Mouse (Mus musculus) NIH3T3 (cell line): ENCODE results near the gene Tex35.

ENCODE experiments used
- DNase-seq: peaks from one replicate; pipeline ENCODE4 v3.0.0-alpha.2; 2012; ENCODE audit warnings: low read depth

Tex35 gene

DNA sequence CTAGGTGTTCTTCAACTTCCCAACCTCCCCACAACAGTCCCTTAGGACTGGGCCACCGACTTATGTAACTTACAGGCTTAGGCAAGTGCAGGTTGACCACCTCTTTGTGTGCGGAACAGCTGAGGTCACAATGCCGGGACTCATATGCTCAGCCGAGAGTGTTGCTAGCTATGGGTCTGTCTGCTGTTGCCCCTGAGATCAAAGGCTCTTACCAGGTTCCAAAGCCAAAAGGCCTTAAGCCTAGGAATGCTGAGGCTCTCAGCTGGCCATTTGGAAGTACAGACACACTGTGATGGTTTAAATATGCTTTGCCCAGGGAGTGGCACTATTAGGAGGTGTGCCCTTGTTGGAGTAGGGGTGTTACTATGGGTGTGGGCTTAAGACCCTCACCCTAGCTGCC is at the start of gene Tex35:
Gene Tex35, minus strand, starts transcription at position 101 of the 400 bp plus-strand sequence.
- DNase-seq, result no peak

DNA sequence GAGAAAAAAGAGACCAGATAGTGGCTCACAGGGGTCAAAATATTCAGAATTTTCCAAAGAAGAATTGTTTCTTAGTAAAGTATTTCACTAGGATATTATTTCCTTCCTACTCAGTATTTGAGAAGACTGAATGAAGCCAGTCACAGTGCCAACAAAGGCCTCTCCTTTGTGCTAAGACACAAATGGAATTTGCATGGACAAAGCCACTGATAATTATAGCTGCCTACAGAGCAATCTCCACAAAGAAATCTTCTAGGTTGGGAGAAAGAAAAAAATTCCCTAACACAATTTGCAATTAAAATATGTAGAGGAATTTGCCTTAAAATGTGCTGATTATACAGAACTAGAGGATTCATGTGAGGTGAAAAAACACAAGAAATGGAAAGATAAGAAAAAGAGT is 45.3 kb upstream of the Tex35 start:
- no peak for DNase-seq

DNA sequence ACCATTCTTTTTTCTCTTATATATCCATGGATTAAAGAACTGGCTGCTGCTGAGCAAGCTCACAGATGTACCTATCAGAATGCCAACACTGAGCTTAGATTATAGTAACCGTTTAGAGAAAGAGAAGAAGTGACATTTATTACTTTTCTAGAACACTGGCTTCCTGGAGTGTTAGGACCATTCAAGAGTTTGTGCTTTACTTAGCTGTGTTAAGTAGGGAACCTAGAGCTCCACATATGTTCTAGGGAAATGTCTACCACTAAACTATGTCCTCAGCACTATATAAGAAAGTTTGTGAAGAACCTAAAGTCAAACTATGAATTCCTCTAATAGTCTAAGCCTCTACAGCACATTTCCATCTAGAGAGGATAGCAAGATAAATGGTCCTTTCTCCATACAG is 41.6 kb upstream of the Tex35 start:
- DNase-seq, result no peak

DNA sequence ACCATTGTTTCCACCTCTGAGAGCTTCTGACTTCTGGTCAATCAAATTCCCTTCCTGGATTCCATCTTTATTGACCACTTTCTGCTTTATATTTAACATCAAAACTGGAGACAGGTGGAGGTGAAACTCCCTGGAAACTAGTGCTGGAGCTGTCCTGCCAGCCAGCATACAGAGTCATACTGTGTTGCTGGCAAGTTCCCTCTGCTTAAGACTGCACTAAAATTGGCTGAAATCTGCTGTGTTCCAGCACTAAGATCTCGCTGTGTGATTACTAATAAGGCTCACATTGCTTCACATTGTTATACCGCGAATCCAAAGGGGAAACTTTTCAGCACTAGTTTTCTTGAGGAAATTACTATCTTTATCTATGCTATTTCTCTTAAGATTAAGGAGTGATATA is 36.1 kb upstream of the Tex35 start:
- no peak for DNase-seq

DNA sequence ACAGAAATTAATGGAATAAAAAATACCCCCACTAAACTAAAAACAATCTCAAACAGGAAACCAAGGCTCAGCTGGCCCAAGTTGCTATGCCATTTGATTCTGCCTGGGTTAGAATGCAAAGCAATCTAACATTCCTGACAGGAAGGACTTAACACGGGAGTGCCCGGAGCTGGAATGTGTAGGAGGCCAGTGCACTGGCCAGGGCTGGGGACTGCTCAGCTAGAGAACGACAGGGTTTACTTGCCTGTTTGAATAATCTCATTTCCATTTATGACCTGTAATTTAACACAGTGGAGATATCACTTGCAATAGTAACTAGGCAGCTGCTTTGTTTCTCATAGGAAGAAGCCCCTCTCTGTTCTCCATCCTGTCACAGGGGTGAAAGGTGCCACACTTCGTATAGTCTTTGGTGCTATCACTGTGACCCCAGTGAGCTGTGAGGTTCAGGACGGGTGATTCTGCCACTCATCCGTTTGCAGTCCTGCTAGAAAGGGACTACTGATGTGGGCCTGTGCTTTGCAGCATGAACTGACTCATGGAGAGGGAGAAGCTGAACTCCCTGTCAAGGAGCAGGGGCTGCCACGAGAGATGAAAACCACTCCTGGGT is 34.9 kb upstream of the Tex35 start:
- no peak for DNase-seq

DNA sequence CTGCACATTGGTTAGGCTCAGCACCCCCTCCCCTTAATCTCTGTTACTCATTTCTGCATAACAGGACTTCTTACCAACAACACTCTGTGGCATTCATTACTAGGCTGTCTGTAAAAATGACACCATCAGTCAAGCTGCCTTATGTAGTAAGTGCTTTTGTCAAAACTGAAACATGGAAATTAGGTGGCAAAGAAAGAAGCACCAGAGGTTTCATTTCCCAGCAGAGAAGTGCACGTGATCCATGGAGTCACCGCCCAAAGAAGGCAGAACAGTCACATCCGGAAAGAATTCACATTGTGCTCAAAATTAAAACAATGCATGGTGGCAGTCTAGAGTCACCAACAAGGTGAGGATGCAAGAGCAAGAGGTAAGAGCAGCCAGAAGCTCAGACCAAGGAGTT is 32.5 kb upstream of the Tex35 start:
- DNase-seq, result no peak

DNA sequence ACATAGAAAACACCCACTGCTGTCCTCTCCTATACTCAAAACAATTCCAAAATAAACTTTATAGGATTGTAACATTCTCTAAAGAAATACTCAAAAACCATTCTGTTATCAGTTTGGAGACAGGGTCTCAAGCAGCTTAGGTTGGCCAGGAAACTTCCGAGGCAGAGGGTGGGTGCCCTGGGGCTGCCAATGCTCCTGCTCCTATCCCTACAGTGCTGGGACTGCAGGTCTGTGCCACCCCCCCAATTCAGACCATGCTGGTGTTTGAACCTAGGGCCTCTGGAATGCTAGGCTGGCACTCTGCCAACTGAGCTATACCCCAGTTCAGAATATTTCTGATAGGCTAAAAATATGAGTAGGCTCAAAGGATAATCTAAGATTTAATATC is 29.4 kb upstream of the Tex35 start:
- DNase-seq, result no peak

DNA sequence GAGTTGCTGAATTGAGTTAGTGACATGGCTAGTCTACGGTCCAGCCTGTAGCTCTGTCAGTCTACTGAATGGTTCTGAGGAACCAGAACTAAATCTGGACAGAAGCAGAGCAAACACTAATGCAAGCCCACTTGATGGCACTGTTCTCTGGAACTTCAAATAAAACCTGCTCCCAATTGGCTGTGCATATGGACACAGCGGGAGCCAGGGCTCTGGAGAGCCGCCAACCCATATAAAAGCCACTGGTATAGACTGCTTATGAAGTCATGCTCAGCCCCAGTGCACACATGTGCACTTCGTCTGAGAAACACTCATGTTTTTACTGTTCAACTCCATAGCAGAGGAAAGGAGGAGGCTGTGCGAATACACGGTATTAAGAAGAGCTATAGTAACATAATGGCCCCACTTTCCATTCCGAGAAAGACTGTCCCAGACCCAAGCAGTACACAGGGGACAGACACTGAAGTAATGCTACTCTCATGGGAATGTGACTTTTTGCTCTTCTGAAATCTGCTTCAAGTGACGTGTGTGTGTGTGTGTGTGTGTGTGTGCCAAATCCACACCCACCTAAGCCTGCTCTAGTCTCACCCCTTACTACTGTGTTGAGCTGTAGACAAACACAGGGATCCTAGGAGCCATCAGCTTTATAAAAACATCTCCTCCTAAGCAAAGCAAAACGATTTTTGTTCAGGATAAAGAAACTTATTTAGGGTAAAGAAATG is 28.8 kb upstream of the Tex35 start:
- DNase-seq, result peak; percentile 50

DNA sequence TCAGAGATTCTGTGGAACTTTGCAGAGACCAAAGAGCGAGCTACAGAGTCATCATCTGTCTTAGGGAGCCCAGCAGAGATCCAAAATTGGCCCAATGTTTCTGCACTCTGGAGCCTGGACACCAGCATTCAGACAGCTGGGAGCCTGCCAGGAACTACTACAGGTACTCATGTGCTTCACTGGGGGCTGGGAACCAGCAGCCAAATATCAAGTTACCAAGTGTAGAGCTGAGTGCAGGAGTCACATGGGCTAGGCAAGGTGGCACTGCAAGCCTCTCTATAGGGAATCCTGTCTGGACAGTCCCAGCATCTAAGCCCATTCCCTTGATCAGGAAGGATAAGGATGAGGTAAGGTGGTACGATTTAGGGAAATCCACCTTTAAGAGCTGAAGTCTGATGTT is 19.7 kb upstream of the Tex35 start:
- no peak for DNase-seq

DNA sequence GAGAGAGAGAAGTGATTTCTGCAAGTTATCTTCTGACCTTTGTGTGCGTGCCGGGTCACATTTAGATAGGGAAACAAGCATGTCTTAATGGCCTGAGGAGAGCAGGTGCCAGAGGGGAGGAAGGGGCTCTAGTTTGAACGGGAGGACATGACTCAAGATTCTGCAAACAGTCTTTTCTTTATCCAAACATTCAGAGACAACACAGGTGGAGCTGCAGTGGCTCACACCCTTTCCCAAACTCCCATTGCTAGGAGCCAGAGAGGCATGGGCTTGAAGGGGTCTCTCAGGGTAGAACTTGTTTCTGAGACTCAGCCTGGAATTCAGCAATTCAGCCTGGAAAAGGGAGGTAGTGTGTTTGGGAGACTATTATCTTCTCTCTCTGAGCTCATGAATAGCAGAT is 15.4 kb upstream of the Tex35 start:
- DNase-seq, result no peak

DNA sequence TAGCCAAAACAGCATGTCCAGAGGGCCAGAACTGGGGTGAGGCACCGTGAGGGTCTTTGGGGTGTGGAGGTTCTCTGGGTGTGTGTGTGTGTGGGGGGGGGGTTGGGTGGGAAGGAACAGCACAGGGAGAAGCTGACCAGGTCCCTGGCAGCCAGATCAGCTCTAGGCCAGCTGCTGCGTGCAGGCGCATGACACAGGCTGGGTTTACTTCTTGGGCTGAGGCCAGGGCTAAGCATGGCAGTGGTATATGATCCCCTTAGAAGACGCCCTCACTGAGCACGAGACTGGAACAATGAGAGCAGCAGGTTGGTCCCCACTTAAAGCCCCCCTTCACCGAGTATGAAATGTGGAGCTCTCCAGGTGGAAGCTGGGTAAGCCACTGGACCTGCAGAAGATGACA is 10.7 kb upstream of the Tex35 start:
- DNase-seq, result no peak

DNA sequence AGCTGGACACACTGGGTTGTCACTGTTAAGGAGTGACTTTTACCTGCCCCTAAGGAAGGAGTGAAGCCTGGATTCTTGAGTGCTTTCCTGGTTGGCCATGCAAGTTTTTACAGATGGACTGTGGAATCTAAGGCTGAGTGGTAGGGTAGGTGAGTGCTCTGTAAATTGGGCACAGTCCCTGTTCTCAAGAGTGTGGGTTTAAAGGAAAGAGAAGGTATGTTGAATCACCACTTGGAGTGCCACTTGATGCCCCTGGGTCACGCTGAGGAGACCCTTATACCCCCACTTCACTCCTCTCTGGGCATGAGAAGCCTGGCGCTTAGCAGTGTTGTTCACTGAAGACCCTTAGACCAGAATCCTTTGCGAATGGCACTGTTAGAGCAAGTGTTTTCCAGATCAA is 9.0 kb upstream of the Tex35 start:
- no peak for DNase-seq

DNA sequence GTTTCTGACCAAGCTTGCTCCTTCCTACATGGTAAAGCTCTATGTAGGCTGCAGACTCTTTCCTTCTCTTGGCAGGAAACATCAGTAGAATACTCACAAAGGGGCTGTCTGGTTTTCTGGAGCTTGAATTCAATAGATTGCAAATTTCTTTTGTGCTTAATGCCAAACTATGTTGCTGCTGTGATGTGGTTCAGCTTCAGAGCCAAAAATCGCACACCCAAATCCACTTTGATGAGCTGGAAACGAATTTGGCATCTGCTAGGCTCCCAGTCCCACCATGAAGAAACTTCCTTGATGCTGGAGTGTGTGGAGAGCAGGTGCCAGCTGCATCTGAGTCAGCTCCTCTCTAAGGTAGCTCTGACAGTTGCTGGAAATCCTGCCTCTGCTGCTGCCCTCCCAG is 6.0 kb upstream of the Tex35 start:
- no peak for DNase-seq

DNA sequence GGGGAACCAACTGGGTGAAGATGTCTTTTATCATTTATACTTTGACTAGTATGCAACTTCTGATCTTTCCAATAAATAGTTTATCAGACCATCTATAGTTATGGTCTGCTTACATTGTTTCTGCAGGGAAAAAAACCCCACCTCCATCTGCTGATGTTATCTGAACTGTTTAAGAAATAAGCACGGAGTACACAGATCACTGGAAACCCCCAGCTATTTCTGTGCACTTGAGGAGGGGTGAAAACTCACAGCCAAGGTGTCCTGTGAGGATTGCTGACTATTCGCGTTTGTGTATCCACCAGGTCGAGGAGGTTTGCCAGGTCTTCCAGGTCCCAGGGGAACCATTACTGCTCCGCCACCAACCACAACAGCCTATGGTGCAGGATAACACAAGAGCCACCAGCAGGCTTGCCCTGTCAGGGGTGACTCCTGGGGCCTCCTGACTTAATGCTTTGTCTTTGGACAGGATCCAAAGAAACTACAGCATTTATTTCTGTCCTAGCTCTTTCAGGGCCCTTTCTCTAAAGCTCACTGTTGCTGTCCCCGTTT is 1.9 kb upstream of the Tex35 start:
- DNase-seq, result no peak

DNA sequence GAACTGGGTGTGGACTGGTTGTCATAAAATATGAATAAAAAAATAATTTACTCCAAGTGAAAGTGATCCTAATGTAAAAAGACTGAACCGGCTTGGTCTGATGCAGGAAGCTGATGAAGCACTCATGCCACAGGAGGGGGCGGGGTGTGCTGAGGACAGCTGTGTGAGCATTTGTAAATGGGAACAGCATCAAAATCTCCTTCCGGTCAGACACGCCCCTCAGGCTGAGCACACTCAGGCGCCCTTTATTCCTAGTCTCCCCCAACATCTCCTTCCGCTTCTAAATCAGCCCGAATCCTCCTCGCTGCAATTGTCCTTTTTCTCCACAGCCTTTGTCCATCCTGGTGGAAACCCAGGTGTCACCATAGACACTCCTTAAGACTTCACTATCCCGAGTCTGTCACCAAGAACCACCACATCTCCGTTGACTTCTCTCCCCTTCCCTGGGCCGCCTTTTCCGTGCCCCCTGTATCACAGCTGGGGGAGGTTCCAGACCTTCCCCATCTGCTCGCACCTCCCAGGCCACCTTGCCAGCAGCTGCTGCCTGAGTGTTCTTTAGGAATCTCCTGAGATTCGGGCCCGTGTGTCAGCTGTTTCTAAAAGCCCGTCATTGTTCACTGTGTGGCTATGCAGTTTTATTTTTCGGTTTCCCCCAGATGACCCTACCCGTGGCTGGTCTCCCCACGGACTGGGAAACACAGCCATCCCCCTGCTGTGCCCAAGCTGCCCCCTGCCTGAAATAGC is 7.2 kb downstream of the Tex35 start:
- peak; percentile 60 for DNase-seq

DNA sequence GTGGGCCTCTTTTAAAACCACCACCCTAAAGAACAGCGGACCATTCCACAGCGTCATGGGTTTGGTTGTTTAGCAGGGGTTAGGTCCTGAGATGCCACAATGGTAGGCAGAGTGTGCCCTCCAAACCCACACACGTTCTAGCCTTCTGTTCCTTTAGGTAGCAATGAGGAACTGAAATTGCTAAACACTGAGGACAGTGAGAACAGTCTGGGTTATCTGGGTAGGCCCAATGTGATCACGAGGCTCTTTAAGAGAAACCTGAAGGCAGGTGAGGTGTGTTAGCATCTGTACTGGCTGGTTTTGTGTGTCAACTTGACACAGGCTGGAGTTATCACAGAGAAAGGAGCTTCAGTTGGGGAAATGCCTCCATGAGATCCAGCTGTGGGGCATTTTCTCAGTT is 12.9 kb downstream of the Tex35 start:
- DNase-seq, result no peak

DNA sequence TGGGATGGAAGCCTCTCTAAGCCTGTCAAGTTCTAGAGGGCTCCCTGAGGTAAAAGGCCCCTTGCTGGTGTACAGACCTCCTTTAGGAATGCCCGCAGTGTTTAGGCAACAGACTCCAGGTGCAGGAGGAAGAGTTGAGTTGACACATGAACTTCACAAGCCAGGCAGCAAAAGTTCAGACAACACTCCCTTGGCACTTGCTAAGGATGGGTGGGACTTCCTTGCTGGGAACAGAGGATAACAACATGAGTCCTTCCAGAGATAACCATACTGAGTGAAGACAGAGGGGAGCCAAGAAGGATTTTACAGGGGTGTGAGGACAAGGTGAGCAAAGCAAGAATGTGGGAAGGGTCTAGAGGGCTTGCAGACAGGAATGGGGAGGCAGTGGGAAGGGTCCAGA is 15.9 kb downstream of the Tex35 start:
- no peak for DNase-seq

DNA sequence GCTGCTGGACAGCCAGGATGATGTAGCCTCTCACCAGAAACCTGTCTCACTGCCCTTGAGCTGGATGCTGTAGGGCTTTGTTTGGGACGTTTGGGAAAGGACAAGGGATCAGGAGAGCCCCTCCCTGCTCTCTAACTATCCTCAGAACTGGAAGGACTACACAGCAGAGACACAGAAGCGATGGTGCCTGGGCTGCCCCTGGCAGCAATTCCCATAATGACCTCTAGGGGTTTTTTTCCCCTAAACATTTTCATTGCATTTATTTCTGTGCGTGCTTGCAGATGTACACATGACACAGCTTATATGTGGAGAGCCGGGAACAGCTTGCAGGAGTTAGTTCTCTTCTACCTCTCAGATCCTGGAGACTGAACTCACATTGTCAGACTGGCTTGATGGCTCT is 16.3 kb downstream of the Tex35 start:
- DNase-seq, result no peak

DNA sequence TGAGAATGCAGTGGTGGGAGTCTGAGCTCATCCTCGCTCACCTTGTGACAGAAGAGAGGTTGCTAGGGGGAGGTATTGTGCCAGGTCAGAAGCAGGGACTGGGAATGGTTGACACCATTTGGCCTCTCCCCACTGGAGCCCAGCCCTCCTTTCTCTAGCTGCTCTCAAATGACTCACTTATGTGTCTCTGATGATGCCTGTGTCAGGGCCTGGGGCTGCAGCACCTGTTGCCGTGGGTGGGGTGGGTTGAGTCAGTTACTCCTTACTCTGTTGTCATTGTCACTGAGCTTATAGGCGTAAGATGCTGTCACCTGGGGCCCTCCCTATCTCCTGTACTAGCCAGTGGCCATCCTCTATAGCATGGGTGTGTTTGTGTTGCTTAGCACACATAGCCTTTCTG is 17.6 kb downstream of the Tex35 start:
- no peak for DNase-seq

DNA sequence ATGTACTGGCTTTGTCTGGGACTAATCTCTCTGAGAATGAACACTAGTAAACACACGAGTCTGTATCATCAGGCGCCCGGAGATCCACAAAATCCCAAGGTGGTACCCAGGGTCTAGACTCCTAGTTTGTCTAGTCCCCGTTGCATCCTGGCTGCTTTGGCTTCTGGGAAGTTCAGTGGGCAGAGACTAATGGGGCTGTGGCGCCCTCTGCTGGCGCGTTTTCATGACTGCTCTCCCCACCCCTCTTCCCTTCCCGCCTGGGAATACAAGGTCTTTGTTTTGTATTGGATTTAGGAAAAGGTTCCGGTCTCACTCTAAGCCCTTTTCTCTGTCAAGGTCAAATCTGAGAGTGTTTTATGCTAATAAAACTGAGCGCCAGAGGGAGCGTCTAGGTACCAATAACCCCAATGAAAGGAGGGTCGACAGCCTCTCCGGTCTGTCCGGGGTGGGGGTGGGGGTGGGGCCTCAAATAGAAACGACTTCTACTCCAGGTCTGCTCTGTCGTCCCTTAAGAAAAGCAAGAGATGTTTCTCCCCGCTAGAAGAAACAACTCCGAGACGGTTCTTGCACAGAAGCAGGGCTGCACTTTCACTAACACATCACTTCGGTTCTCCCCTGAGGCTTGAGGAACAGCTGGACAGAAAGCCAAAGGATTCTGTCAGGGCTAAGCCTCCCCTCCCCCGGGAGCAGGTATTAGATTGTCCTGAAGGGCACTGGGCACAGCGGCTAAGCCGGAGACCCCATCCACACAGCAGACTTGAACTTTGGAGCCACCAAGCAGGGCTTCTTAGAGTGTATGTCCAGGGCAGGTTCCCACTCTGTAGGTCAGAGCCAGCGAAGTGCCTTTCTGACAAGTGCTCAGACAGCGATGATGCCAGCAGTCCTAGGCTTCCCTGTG is 22.1 kb downstream of the Tex35 start:
- peak; percentile 90 for DNase-seq

DNA sequence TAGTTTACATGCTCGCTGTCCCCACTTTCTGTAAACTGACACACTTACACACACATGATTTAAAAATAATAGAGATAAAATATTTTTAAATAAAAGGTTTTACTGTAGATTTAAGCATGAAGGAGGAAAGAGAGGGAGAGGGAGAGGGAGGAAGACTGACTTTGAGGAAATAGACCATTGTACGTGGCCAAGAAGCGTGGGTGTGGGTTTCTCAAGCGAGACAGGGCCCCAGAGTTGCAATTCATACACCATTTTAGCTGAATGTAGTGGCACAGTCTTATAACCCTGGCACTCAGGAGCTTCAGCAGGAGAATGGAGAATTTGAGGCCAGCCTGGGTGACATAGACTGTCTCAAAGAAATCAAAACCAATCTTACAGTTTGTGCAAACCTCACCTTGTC is 25.5 kb downstream of the Tex35 start:
- no peak for DNase-seq

DNA sequence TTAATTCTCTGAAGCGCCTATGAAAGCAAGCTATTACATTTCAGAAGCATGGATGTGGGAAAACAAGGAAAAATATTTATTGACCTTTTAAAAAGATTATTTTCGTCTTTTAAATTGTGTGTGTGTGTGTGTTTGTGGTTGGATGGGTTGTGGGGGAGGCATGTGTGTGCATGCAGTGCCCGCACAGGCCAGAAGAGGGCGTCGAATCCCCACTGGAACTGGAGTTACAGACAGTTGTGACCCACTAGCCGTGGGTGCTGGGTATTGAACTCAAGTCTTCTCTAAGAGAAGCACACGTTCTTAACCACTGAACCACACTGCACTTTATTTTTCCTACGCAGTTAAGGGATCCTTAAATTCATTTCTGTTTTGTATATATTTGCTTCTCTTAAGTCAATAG is 26.5 kb downstream of the Tex35 start:
- no peak for DNase-seq
